Mouse (Mus musculus) forelimb bud, embryonic 11.5 days (tissue): ENCODE measurements around the gene Ear10.
"Not testable (repeated sequence)": the region's sequence is repeated elsewhere in the genome, so short reads cannot be mapped to it uniquely, and the experiment has no call there.

Experiments used
- DNase-seq: peaks from one replicate; pipeline ENCODE4 v3.0.0-alpha.2; 2012; ENCODE audit warnings: low read depth, low spot score

Gene Ear10

DNA sequence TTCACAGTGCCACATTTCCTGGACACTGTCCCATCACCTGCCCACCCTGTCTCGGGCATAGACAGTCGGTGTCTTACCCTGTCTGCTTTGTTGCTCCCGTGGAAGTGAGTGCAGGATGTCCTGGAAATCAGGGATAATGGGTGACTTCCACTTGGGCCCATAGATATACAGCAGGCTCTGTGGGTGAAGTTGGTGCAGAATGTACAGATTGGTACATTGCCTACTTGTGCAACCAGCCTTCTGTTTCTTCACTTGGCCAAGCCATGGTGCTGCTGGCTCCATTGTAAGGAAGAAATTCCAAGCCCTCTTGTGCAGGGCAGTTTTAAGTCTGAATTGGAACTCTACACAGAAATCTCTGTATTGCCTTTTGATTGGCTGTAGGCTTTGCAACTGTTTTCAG lies at the start of gene Ear10:
Gene Ear10, minus strand, starts transcription at position 101 of the 400 bp plus-strand sequence.
- DNase-seq: not testable (repeated sequence)

DNA sequence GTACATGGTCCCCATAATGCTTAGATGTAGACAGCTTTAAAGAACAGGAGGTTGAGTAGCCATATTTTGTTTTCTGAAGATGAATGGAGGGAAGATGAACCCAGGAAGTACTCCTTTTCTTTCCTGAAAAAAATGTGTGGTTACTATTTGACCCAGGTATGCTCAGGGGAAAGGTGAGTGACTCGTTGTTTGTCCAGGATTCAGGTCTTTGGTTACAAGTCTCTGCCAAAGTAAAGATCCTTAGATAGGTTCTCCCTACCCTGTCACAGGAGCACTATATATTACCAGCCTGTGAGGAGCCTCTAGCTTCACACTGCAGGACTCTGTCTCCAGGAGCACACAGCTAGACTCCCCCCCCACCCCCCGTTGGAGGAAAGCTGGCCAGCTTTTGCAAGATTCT lies 33.4 kb upstream of the Ear10 start, which contains the start of gene Ang5:
Gene Ang5, plus strand, starts transcription at position 301 of the 400 bp plus-strand sequence.
- not testable (repeated sequence) for DNase-seq

DNA sequence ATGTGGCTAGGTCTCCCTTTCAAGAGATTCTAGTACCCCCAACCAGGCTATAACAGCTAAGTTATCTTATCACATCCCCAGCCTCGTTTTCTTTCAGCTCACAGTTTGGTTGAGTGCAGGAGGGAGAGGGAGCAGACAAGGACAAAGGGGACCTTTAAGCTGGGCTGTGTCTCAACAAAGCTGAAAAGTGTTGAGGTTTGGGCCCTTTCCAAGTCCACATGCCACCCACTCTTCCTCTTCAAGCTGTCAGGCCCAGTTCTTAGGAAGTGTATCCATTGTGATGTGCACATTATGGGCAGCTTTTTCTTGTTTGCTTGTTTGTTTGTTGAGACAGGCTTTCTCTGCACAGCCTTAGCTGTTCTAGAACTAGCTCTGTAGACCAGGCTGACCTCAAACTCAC lies 31.7 kb upstream of the Ear10 start:
- not testable (repeated sequence) for DNase-seq

DNA sequence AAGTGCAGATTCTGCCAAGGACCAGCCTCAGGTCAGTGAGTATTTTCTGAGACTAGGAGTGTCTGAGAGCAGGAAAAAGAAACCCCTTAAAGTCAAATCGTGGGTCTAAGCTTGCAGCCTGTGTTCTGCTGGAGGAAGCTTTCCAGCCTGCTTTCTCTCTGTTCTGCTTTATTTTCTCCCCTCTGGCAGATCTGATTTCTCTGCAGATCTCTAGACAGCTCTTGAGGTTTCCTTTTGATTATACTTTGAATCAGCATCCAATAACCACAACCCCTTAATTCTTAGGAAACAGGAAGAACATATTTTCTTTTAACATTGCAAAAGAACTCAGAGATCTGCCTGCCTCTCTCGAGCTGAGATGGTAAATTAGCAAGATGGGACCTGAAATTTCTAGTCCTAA lies 30.0 kb upstream of the Ear10 start:
- DNase-seq: not testable (repeated sequence)

DNA sequence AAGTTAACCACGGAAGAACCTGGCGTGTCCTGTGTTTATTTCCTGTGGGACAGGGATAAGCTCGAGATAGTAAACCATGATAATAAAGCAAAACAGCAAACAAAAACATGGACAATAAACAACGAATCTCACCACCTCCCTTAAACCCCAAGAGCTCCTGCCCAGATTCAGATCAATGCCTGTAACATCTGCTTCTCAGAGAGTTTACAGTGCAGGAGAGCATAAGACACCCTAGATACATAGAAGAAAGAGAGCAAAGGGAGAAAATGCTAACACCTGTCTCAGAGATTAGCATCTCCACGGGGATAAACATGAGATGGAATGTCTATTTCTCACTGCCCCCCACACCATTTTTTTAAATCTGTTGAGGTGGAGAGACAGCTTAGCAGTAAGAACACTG lies 10.0 kb upstream of the Ear10 start:
- DNase-seq: not testable (repeated sequence)

DNA sequence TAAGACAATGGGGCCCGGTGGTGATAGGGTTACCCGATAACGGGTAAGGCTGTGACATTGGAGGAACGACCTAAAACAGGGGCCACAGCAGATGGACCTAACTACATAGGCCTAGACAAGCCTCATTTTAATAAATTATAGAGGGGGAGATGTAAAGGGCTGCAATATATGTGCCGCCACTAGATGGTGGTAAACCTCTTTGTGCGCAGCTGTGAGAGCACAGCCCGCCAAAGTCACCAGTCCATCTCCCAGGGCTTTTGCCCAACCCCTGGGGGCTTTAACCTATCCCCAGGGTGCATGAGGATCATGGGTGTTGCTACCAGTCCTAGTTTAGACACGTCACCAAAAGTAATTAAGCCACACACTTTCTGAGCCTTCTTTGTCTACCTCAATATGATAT lies 9.6 kb upstream of the Ear10 start:
- DNase-seq: not testable (repeated sequence)

DNA sequence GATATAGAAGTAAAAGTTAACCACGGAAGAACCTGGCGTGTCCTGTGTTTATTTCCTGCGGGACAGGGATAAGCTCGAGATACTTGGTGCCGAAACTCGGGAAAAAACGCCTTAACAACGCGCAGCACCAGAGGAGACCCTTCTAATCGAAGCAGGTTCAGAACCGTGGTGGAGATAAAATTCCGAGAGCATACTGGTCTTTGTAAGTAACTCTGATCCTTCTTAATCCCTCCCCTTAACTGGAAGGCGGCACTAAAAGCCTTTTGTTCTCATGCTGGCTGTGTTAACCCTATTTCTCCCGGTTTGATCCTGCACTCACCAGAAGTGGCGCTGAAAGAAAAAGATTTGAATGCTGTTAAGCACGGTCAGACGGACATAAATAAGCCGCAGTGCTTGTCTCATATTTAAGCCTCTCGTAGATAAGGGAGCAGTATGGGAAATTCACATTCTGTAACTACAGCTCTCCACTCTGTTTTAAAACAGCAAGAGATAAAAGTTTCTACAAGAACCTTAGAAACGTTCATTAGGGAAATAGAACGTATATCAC lies 2.1 kb upstream of the Ear10 start:
- DNase-seq: not testable (repeated sequence)

DNA sequence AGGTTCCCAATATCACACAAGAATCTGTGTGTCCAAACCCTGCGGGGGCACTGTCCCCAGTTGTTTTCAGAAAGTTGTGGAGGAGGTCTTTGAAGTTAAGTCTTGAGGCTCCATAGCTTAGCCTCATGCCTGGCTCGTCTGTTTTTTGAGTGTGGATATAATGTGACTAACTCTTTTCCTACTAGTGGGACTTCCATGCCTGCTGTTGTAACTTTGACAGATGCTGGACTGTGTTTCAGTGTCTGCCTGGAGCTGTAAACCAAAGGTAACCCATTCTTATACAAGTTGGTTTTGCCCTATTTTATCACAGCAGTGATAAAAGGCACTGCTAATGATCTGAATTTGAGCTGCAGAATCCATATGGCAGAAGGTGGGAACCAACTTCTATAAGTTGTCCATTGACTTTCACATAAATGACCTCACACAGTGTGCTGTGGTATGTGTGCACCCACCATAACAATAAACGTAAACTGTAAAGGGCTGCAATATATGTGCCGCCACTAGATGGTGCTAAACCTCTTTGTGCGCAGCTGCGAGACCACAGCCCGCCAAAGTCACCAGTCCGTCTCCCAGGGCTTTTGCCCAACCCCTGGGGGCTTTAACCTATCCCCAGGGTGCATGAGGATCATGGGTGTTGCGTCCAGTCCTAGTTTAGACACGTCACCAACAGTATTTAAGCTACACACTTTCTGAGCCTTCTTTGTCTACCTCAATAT lies 1.5 kb upstream of the Ear10 start, which contains the start of gene Gm8113:
Gene Gm8113, plus strand, starts transcription at position 703 of the 716 bp plus-strand sequence.
- peak; percentile 35 for DNase-seq

DNA sequence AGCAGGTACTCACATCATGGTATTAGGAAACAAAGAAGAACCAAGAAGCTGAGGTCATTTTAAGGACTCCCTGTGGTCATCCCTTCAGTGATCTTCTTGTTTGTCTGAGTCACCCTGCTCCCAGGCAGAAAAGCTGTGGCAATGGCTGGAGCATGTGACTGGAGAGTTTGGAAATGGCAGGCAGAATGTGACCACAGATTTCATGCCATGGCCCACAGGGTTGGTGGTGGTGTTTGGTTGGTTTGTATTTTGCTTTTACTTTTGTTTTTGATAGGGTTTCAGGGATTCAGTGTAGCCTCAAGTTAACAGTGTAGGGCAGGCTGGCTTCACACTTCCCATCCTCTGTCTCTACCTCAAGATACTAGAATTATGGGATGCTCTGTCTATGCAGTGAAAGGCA lies 5.1 kb downstream of the Ear10 start:
- DNase-seq: not testable (repeated sequence)

DNA sequence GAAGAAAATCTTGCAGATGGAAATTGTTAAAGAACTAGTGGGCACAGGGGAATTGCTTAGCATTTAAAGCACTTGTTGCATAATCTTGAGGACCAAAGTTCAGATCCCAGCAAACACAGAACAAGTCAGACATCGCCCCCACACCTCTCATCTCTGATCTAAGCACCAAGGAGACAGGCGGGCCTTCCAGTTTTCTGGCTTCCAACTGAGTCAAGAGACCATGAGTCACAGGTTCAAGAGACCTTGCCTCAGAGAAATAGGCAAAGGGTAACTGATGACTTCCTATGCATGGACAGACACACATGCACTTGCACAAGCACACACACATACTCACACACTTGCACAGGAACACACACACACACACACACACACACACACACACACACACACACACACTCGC lies 24.8 kb downstream of the Ear10 start:
- DNase-seq: not testable (repeated sequence)

DNA sequence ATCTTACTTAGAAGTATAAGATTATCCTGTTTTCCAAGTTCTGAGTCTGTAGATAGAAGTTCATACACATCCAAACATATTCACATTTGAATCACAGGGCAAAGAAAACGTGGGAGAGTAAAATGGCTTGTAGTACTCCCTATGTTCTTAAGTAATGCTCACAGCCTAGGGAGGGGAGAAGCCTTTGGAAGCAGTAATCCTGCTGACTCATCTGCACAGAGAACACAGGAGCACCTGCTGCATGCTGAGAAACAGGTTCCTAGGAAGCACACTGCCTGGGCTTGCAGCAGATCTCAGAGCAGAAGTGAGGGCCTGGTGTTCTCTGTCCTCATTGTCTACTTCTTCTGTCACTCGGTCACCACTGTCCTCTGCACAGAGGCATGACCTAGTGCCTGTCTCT lies 28.0 kb downstream of the Ear10 start:
- DNase-seq: not testable (repeated sequence)

DNA sequence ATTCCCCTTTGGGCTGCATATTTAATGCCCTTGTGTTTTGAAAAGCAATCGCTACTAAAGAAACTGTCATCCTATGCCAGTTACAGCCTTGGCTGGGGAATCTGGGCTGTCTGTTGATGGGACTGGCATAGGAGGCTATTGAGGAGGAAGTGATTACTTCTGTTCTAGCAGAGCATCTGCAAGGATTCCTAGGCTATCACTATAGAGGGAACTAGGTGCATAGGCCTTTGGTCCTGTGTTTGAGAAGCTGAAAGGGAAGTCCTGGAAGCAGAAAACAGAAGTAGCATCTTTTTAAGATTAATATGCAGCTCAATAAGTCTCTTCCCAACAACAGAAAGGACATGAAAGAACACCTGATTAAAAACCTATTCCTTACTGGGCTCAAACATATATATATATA lies 32.1 kb downstream of the Ear10 start:
- not testable (repeated sequence) for DNase-seq

DNA sequence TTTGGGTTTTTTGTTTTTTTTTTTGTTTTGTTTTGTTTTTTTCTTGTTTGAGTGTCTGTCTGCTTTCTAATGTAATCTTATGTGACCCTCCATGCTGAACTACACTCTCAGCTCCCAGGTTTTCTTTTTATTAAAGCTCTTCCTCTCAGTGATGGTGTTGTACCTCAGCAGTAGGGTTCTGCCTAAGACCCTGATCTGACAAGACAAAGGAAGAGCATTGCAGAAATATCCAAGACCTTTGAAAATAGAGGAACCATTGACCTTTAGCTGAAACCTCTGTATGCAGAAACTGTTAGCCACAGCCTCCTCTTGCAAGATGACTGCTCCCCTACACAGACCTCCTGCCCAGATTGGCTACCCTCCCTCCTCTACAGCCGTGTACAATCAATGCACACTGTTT lies 37.1 kb downstream of the Ear10 start:
- DNase-seq: not testable (repeated sequence)

DNA sequence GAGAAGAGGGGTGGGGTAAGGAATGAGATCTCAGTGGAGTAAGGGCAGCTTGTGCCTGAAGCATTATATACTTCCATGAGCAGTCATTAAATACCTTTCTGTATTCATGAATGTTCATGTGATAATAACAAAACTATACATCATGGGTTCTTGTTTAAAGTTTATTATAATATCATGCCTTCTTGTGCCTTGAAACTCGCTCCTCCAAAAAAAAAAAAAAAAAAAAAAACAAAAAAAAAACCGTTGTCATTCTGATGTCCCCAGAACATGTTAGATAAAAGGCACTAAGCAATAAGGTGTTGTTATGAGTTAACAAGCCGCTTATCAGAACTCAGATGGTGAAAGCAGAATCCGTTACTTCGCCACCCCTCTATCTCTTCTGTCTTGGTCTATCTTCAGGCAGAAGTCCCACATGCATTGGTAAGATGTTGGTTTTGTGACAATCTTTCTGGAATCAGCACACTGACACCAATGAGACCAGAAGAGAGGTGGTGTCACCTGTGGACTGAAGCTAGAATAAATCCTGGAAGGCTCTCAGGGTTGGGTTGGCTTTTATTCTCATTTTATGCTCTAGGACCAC lies 43.3 kb downstream of the Ear10 start:
- DNase-seq: not testable (repeated sequence)

DNA sequence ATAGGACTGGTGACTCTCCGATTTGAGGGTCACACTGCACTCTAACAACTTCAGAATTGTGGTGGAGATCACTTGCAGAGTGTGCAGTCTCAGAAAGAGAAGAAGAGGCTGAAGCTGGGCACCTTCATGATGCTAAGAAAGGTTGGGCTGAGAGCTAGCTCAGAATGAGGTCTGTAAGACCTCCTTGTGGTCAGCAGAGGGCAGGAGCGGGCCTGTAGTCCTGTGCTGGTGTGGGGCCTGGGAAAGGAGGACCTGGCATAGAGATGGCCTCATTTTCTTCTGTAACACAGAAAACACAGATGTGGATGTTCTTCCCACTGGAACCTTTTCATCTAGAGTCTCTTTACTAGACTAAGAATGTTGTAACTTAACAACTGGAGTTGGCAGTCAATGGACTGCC lies 45.6 kb downstream of the Ear10 start:
- not testable (repeated sequence) for DNase-seq

DNA sequence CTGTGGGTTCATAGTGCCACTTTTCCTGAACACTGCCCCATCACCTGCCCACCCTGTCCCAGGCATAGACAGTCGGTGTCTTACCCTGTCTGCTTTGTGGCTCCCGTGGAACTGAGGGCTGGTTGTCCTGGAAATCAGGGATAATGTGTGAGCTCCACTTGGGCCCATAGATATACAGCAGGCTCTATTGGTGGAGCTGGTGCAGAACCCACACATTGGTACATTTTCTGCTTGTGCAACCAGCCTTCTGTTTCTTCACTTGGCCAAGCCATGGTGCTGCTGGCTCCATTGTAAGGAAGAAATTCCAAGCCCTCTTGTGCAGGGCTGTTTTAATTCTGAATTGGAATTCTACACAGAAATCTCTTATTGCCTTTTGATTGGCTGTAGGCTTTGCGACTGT lies 47.9 kb downstream of the Ear10 start, which contains the start of gene Ear1:
Gene Ear1, minus strand, starts transcription at position 101 of the 400 bp plus-strand sequence.
- DNase-seq: not testable (repeated sequence)

DNA sequence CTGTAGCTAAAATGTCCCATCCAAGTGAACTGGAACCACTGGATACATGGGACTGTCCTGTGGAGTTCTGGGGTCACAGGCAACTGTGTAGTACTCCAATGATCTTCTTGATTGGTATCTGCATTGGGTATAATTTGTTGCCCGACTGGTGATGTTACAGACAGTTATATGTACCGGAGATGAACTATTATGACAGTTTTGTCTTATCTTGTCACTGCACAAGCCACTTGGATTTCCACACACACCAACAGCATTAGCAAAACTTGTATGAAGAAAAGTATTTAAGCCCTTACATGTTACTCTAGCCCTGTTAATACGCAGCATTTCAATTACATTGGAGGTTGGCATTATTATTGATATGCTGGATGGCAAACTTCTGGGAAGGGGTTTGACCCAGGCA lies 48.5 kb downstream of the Ear10 start:
- DNase-seq: not testable (repeated sequence)
